Mouse (Mus musculus): ENCODE results near the gene Ccr9. TPM values are rescaled to one million over a fixed set of nuclear protein-coding genes. Genes with fewer than 3 reads are reported as not detected.
"Not testable (repeated sequence)": the region's sequence is repeated elsewhere in the genome, so short reads cannot be mapped to it uniquely, and the experiment has no call there.

Gene Ccr9
- polyA plus RNA-seq, 1 experiment from 2014 or later: 0.24 TPM

DNA sequence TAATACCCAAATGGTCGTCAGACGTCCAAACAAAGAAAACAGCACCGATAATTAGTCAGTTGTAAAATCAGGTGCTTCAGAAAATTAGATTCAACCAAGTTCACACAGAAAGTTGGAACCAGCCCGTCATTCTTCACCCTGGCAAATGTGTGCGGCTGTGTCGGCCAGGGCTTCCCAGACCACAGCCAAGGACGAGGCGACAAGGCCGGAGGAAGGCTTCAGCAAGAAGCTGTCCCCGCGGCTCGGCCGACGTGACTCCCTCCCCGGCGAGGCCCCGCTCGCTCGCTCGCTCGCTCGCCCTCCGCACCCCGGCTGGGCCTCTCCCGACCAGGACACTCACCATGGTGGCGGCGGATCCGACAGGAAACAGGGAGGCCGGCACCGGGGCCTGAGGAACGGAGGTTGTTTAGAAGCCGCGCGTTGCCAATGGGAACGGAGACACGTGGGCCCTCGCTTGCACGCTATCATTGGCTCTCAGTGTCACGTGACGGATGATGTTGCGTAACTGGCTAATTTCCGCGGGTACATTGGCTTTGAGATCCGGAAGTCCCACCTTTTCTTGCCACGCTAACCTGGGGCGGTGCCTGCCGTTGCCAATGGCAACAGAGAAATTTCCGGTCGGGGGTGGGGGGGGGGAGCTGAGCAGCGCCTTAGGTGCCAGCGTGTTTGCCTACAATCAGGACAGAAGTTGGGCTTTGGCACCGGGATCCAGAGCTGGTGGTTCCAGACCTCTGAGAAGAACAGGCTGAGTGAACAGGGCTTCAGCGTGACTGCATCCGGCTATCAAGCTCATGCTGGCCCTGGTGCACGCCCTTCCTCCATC is 39.2 kb downstream of the Ccr9 start, which contains the start of gene Lztfl1:
TSS of gene Lztfl1 (minus strand) at position 512 of the 823 bp plus-strand sequence.
- WGBS: under 1% methylated on average over 55 of the region's 55 CpGs
- peak; percentile 98 for ATAC-seq (ENCODE audit: insufficient number of reproducible peaks, low FRiP score, low TSS enrichment, low read depth)
- H3K27ac ChIP-seq: peak within 1 kb of the TSS; percentile 88
- H3K4me3 ChIP-seq: peak within 1 kb of the TSS; percentile 76
- no peaks in the 10 kb centered on the region for H3K27me3 ChIP-seq
- H3K36me3 ChIP-seq: peaks cover 3% of the 10 kb centered on the region; the same call in 1 of the 2 replicates
- no peaks in the 10 kb centered on the region for H3K9me3 ChIP-seq
- H3K4me1 ChIP-seq: peaks cover 5% of the 10 kb centered on the region; the same call in 1 of the 2 replicates
- peak within 1 kb of the TSS; percentile 77 for H3K9ac ChIP-seq
- peak within 1 kb of the TSS; percentile 59 for H3K4me2 ChIP-seq

DNA sequence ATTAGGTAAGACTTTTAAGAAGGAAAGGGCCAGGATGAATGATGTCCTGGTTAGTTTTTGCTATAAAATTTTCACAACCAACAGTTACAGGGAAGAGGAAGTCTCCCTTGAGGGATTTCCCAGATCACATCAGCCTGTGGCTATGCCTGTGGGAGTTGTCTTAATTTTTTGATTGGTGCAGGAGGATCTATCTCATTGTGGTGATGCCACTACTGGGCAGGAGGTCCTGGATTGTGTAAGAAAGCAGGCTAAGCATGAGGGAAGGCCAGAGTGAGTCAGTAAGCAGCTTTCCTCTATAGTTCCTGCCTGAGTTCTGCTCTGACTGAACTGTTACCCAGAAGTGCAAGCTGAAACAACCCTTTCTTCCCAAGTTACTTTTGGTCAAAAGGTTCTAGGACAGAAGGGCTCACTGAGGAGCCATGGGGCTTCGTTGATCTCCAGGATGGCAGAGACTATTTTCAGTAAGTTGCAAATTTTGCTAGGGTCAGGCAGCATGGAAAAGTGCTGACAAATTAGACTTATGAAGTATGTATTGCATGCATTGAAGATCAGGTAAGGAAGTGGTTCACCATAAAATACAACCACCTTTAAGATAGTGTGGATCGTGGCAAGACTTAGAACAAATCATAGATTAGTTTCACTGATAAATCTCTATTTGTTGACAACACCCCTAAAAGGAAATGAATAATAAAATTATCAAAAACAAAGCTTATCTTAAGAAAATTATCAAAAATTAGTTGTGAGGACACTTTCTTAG is 44.7 kb downstream of the Ccr9 start:
- no peak for ATAC-seq (ENCODE audit: insufficient number of reproducible peaks, low FRiP score, low TSS enrichment, low read depth)
- no peaks in the 10 kb centered on the region for H3K9me3 ChIP-seq
- no peak overlapping the region for H3K9ac ChIP-seq
- H3K4me3 ChIP-seq: no peak overlapping the region
- H3K27ac ChIP-seq: no peak overlapping the region
- H3K36me3 ChIP-seq: no peaks in the 10 kb centered on the region
- 71% methylated on average over 2 of the region's 2 CpGs for WGBS
- H3K27me3 ChIP-seq: no peaks in the 10 kb centered on the region
- no peaks in the 10 kb centered on the region; the same call in 1 of the 2 replicates for H3K4me1 ChIP-seq
- no peak overlapping the region for H3K4me2 ChIP-seq

DNA sequence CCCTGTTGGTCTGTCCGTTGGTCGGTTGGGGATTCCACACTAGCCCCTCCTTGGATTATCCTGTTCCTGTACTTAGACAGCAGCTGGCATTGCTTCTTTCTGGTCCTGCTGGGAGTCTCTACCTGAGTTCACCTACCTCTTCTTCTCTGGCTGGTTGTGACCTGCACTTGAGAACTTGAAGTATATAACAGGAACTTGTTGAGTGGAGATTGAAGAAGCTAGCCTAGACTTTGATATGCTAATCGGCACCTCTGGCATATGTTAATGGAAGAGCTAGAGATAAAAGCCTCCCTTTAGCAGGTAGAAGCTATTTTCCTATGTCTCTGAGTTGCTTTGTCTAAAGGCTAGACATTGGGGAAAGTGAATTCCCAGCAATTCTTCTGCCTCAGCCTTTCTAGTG is 53.0 kb downstream of the Ccr9 start:
- Histone ChIP-seq H3K27me3 (no peaks in the 10 kb centered on the region), H3K36me3 (no peaks in the 10 kb centered on the region), H3K4me3 (no peak overlapping the region), H3K9ac (no peak overlapping the region), H3K27ac (no peak overlapping the region), H3K4me2 (no peak overlapping the region), H3K9me3 (no peaks in the 10 kb centered on the region), H3K4me1 (no peaks in the 10 kb centered on the region)
- WGBS: 68% methylated on average over 3 of the region's 3 CpGs
- no peak for ATAC-seq (ENCODE audit: insufficient number of reproducible peaks, low FRiP score, low TSS enrichment, low read depth)

DNA sequence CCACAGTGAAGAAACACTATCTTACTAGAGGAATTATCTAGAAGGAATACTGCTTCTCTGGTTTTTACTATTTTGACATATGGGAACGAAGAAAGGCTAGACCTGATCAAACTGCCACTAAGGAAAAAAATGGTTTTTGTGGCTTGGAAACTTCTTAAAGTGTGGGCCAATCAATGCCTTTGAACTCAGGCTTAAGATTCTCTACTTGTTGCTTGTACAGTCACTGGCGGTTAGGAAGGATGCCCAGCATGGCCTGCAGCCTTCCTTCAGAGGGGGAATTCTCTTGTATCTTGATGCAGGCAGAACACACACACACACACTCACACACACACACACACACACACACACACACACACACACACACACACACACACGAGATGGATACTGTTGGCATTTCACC is 55.9 kb downstream of the Ccr9 start:
- H3K4me3 ChIP-seq: no peak overlapping the region
- no peaks in the 10 kb centered on the region for H3K36me3 ChIP-seq
- 77% methylated on average over 3 of the region's 3 CpGs for WGBS
- H3K27me3 ChIP-seq: no peaks in the 10 kb centered on the region
- H3K9me3 ChIP-seq: no peaks in the 10 kb centered on the region
- no peaks in the 10 kb centered on the region for H3K4me1 ChIP-seq
- H3K27ac ChIP-seq: no peak overlapping the region
- no peak for ATAC-seq (ENCODE audit: insufficient number of reproducible peaks, low FRiP score, low TSS enrichment, low read depth)
- H3K4me2 ChIP-seq: no peak overlapping the region
- no peak overlapping the region for H3K9ac ChIP-seq

DNA sequence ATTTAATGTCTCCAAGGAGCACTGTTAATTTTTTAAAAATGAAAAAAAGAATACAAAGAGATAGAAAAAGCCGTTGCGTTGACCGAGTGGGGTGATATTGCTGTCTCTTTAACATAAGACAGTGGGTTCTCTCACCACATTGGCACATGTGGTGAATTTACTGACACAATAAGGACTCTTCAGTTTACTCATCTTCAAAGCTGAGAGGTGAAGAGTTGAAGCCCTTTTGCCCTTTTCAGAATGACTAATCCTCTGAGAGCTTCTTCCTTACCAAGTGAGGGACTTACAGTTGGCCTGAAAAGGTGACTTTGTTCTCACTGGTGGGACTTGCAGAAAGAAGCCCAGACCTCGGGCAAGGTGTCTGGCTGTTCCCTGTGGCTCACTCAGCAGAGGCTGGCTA is 62.6 kb downstream of the Ccr9 start:
- no peaks in the 10 kb centered on the region for H3K27me3 ChIP-seq
- no peaks in the 10 kb centered on the region for H3K36me3 ChIP-seq
- 83% methylated on average over 4 of the region's 4 CpGs for WGBS
- H3K27ac ChIP-seq: no peak overlapping the region
- H3K4me1 ChIP-seq: no peaks in the 10 kb centered on the region
- H3K9ac ChIP-seq: no peak overlapping the region
- no peak for ATAC-seq (ENCODE audit: insufficient number of reproducible peaks, low FRiP score, low TSS enrichment, low read depth)
- no peaks in the 10 kb centered on the region for H3K9me3 ChIP-seq
- no peak overlapping the region for H3K4me2 ChIP-seq
- no peak overlapping the region for H3K4me3 ChIP-seq

DNA sequence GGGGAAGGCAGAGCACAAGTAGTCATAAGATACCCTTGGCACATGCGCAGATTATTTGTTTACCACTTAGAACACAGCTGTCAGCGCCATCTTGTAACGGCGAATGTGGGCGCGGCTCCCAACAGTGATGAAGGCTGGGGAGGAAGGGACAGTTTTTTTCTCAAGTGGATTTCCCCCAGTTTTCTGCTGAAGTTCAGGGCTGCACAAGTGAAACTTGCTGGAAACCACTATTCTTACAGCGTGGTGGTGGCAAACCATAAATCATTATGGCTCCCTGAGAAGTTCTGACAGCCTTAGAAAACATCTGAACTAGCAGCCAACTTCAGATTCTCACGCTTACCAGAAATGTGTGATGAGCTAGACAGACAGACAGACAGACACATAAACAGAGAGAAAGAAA is 71.4 kb downstream of the Ccr9 start:
- not testable (repeated sequence) for H3K9ac ChIP-seq; H3K27ac ChIP-seq; H3K4me1 ChIP-seq; H3K9me3 ChIP-seq; H3K4me2 ChIP-seq; H3K36me3 ChIP-seq; H3K27me3 ChIP-seq; ATAC-seq (ENCODE audit: insufficient number of reproducible peaks, low FRiP score, low TSS enrichment, low read depth); H3K4me3 ChIP-seq
- WGBS: 90% methylated on average over 8 of the region's 8 CpGs

DNA sequence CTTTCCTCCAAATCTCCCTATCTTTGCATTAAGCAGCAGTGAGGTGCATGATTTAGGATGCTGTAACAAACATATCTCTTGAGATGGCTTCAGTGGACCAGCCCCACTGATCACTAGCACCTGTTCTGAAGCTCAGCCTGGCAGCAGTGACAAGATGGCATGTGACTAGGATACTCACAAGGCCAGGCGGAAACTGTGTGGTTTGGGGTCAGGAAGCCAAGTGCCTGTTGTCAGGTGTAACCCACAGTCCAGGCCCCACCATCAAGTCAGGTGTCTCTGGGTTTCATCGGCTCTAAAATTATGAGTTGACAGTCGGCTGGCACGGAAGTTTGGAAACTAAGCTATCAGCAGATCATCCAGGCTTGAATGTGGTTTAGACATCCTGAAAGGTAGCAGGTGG is 76.1 kb downstream of the Ccr9 start:
- WGBS: 88% methylated on average over 4 of the region's 4 CpGs

DNA sequence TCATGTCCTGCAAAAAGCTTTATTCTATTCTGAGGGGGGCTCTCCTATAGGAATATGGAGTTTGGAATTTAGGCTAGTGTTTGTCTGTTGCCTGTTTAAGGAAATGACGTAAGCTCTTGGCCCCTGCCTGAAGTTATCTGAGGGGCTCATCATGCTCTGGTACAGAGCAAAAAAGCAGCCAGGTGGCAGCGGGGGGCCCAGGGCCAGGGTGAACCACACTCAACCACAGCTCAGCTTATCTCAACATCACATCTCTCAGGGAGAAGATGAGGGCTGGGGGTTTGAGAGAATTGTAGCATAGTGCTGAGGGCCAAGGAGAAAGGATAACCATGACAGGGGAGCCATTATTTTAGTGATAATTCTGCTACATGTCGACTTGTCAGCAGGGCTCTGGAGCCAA is 78.5 kb downstream of the Ccr9 start:
- H3K36me3 ChIP-seq: no peaks in the 10 kb centered on the region
- H3K9me3 ChIP-seq: no peaks in the 10 kb centered on the region
- H3K4me1 ChIP-seq: no peaks in the 10 kb centered on the region
- no peak overlapping the region for H3K4me3 ChIP-seq
- 70% methylated on average over 3 of the region's 3 CpGs for WGBS
- no peak overlapping the region for H3K27ac ChIP-seq
- H3K27me3 ChIP-seq: no peaks in the 10 kb centered on the region
- no peak for ATAC-seq (ENCODE audit: insufficient number of reproducible peaks, low FRiP score, low TSS enrichment, low read depth)
- no peak overlapping the region for H3K9ac ChIP-seq
- no peak overlapping the region for H3K4me2 ChIP-seq

More for the DNA sequence above, 76.1 kb downstream of the Ccr9 start:
- Histone ChIP-seq H3K4me2 (no peak overlapping the region), H3K9me3 (no peaks in the 10 kb centered on the region), H3K4me1 (no peaks in the 10 kb centered on the region), H3K9ac (no peak overlapping the region), H3K36me3 (no peaks in the 10 kb centered on the region), H3K27ac (no peak overlapping the region), H3K4me3 (no peak overlapping the region), H3K27me3 (no peaks in the 10 kb centered on the region)
- no peak for ATAC-seq (ENCODE audit: insufficient number of reproducible peaks, low FRiP score, low TSS enrichment, low read depth)

DNA sequence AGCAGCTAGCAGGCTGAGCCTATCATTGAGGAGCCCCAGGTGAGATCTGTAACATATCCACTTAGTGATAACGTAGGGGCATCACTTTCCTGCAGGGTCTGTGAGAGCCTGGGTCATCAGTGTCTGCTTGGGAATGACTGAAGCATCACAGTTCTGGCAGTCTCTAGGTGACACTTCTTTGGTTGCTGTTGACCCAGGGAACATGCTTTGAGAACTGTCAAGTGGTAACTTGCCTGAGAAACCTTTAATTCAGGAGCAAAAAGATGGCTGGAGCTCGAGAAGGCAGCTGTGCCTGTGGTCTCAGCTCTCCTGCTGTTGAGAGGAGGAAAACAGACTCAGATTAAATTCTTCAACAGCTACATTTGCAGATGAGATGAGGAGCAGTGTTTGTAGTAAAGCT is 79.1 kb downstream of the Ccr9 start:
- 50% methylated on average over 2 of the region's 2 CpGs for WGBS
- H3K4me3 ChIP-seq: no peak overlapping the region
- no peaks in the 10 kb centered on the region for H3K27me3 ChIP-seq
- H3K9ac ChIP-seq: no peak overlapping the region
- no peaks in the 10 kb centered on the region for H3K4me1 ChIP-seq
- H3K9me3 ChIP-seq: no peaks in the 10 kb centered on the region
- no peaks in the 10 kb centered on the region for H3K36me3 ChIP-seq
- no peak for ATAC-seq (ENCODE audit: insufficient number of reproducible peaks, low FRiP score, low TSS enrichment, low read depth)
- no peak overlapping the region for H3K4me2 ChIP-seq
- H3K27ac ChIP-seq: no peak overlapping the region

DNA sequence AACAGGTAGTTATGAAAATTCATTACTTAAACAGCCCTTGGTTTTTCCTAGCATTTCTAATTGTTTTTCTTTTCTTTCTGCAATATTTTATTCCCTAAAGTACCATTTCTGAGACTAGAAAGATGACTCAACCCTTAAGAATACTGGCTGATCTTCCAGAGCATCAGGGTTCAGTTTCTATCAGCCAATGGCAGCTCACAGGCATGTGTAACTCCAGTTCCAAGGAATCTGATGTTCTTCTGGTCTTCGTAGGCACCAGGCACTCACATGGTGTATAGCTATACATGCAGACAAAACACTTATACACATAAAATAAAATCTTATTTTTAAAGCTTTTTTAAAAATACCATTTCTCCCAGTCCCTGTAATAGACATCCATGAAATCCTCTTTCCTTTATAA is 79.9 kb downstream of the Ccr9 start:
- no peak overlapping the region for H3K9ac ChIP-seq
- no peak for ATAC-seq (ENCODE audit: insufficient number of reproducible peaks, low FRiP score, low TSS enrichment, low read depth)
- no peaks in the 10 kb centered on the region for H3K9me3 ChIP-seq
- H3K27ac ChIP-seq: no peak overlapping the region
- no peaks in the 10 kb centered on the region for H3K4me1 ChIP-seq
- no peaks in the 10 kb centered on the region for H3K27me3 ChIP-seq
- no peak overlapping the region for H3K4me3 ChIP-seq
- no peak overlapping the region for H3K4me2 ChIP-seq
- no peaks in the 10 kb centered on the region for H3K36me3 ChIP-seq
- WGBS: 70% methylated on average over 1 of the region's 1 CpGs

DNA sequence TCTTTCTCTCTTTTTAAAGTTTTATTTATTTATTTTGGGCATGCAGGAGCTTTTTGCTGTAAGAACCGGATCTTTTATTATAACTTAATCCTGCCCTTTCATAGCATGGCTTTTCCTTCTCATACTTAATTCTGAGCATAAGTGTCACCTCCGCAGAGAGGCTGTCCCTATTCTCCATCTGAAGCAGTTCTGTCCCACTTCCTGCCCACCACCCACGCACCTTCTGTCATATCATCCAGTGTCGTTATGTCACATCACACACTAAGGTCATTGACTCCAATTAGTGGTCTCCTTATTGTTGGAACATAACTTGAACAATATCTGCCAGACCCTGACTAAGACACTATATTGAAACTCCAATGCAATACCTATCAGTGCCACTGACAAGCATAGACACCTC is 80.4 kb downstream of the Ccr9 start:
- H3K36me3 ChIP-seq: no peaks in the 10 kb centered on the region
- WGBS: 76% methylated on average over 4 of the region's 4 CpGs
- H3K27me3 ChIP-seq: no peaks in the 10 kb centered on the region
- no peak overlapping the region for H3K4me2 ChIP-seq
- no peaks in the 10 kb centered on the region for H3K9me3 ChIP-seq
- no peak for ATAC-seq (ENCODE audit: insufficient number of reproducible peaks, low FRiP score, low TSS enrichment, low read depth)
- H3K27ac ChIP-seq: no peak overlapping the region
- H3K4me3 ChIP-seq: no peak overlapping the region
- no peak overlapping the region for H3K9ac ChIP-seq
- no peaks in the 10 kb centered on the region for H3K4me1 ChIP-seq

DNA sequence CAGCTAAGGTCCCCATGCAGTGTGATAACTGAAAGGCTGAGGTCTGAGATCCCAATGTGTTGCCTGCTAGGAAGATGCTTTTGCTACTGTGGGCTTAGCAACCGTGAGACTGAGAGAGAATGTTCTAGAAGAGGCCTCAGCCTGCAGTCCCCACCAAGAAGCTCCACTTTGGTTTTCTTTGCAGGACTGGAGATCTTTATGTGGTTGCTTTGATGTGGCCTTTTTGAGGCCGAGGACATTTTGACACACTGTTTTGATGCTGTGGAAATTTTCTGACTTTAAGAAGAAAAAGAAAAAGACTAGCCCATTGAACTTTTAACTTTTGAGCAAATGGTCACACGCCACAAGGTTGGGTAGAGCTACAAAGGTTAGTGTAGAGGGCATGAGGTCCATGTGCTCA is 82.6 kb downstream of the Ccr9 start:
- Histone ChIP-seq H3K9me3 (no peaks in the 10 kb centered on the region), H3K27me3 (no peaks in the 10 kb centered on the region), H3K4me2 (no peak overlapping the region), H3K36me3 (no peaks in the 10 kb centered on the region), H3K4me3 (no peak overlapping the region), H3K27ac (no peak overlapping the region), H3K9ac (no peak overlapping the region), H3K4me1 (no peaks in the 10 kb centered on the region)
- WGBS: 85% methylated on average over 3 of the region's 3 CpGs
- no peak for ATAC-seq (ENCODE audit: insufficient number of reproducible peaks, low FRiP score, low TSS enrichment, low read depth)

Measured in limb, embryonic 15.5 days (tissue).